Mouse (Mus musculus): ENCODE results near the gene Adam12. TPM values are rescaled to one million over a fixed set of nuclear protein-coding genes. Genes with fewer than 3 reads are reported as not detected.

The Adam12 gene
- not detected in 2 replicates for total RNA-seq (2014; fragmentation: Nextera tagmentation)
- not detected in 2 replicates for total RNA-seq (2017)

GRCm38 (mm10) chr7:134231378-134232346, at the start of gene Adam12:
Gene Adam12, minus strand, starts transcription at chr7:134232146.
- no peak for ATAC-seq (replicated peaks; ENCODE audit: poor library complexity, severe bottlenecking)

- no peak for ATAC-seq (replicated peaks; ENCODE audit: poor library complexity, severe bottlenecking)
These were observed 41.0 kb upstream of the Adam12 start for GRCm38 (mm10) chr7:134272956-134273355.

- no peak for ATAC-seq (replicated peaks; ENCODE audit: poor library complexity, severe bottlenecking)
These were observed 40.5 kb upstream of the Adam12 start for GRCm38 (mm10) chr7:134272421-134272820.

- ATAC-seq (replicated peaks; ENCODE audit: poor library complexity, severe bottlenecking) = no peak
These were observed 33.8 kb upstream of the Adam12 start for GRCm38 (mm10) chr7:134265783-134266182.

- peak; percentile 84 for ATAC-seq (replicated peaks; ENCODE audit: poor library complexity, severe bottlenecking)
These were observed 31.4 kb upstream of the Adam12 start for GRCm38 (mm10) chr7:134263146-134263906.

GRCm38 (mm10) chr7:134261003-134261701, 29.2 kb upstream of the Adam12 start:
- ATAC-seq (replicated peaks; ENCODE audit: poor library complexity, severe bottlenecking) = no peak; the same call in 1 of the 2 replicates

GRCm38 (mm10) chr7:134250273-134250870, 18.4 kb upstream of the Adam12 start:
- ATAC-seq (replicated peaks; ENCODE audit: poor library complexity, severe bottlenecking) = no peak

GRCm38 (mm10) chr7:134248041-134248440, 16.1 kb upstream of the Adam12 start:
- no peak for ATAC-seq (replicated peaks; ENCODE audit: poor library complexity, severe bottlenecking)

GRCm38 (mm10) chr7:134246624-134247023, 14.7 kb upstream of the Adam12 start:
- ATAC-seq (replicated peaks; ENCODE audit: poor library complexity, severe bottlenecking) = no peak

- no peak for ATAC-seq (replicated peaks; ENCODE audit: poor library complexity, severe bottlenecking)
These were observed 10.8 kb upstream of the Adam12 start for GRCm38 (mm10) chr7:134242773-134243172.

GRCm38 (mm10) chr7:134241212-134241611, 9.3 kb upstream of the Adam12 start:
- no peak for ATAC-seq (replicated peaks; ENCODE audit: poor library complexity, severe bottlenecking)

GRCm38 (mm10) chr7:134240579-134240978, 8.6 kb upstream of the Adam12 start:
- no peak for ATAC-seq (replicated peaks; ENCODE audit: poor library complexity, severe bottlenecking)

- ATAC-seq (replicated peaks; ENCODE audit: poor library complexity, severe bottlenecking) = no peak
These were observed 6.9 kb upstream of the Adam12 start for GRCm38 (mm10) chr7:134238863-134239262.

- ATAC-seq (replicated peaks; ENCODE audit: poor library complexity, severe bottlenecking) = no peak
These were observed 5.4 kb upstream of the Adam12 start for GRCm38 (mm10) chr7:134237356-134237755.

- ATAC-seq (replicated peaks; ENCODE audit: poor library complexity, severe bottlenecking) = no peak
These were observed 4.8 kb upstream of the Adam12 start for GRCm38 (mm10) chr7:134236727-134237126.

- no peak for ATAC-seq (replicated peaks; ENCODE audit: poor library complexity, severe bottlenecking)
These were observed 3.6 kb upstream of the Adam12 start for GRCm38 (mm10) chr7:134235552-134235951.

- no peak for ATAC-seq (replicated peaks; ENCODE audit: poor library complexity, severe bottlenecking)
These were observed 1.2 kb downstream of the Adam12 start for GRCm38 (mm10) chr7:134230708-134231107.

- no peak for ATAC-seq (replicated peaks; ENCODE audit: poor library complexity, severe bottlenecking)
These were observed 2.0 kb downstream of the Adam12 start for GRCm38 (mm10) chr7:134229899-134230298.

- no peak for ATAC-seq (replicated peaks; ENCODE audit: poor library complexity, severe bottlenecking)
These were observed 4.0 kb downstream of the Adam12 start for GRCm38 (mm10) chr7:134227773-134228455.

Data from granulocyte monocyte progenitor cell, adult 5-6 weeks (primary cell).